ENCODE assay signal across 31 mouse cellular contexts in the genomic region with DNA sequence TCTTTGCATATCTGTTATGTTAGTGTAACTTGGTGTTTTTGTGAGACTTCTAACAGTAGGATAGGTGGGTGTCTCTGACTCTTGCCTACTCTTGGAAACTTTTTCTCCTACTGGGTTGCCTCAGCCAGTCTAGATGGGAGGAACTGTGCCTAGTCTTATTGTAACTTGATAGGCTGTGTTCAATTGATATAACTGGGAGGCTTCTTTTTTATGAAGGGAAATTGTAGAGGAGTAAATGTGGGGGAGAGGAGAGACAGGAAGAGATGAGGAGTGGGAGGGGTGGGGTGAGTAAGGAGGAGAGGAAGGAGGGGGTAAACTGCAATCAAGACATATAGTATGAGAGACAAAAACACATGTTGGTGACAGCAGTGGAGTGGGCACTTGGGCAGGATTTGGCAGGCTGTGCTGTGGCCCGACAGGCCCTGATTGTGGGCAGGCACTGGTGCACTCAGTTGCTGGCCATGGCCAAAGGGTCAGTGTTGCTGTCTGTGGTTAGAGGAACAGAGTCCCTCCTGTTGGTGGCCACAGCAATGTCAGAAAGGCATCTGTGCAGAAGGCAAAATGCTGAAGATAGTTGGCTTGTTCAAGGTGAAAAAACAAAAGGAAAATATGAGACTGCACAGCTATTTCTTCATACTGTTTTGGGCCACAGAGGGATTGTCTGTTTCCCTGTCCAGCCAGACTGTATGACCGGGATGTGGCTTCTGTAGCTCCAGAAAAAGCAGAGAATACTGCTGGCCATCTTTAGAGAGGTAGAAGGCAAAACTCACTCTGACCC. TPM values are rescaled to one million over a fixed set of nuclear protein-coding genes. Genes with fewer than 3 reads are reported as not detected.
DNase-seq lines count a peak whose midpoint lies in the region; ATAC-seq and TF ChIP-seq lines count a peak whose summit lies in the region.
"Had no signal": no experiment of that assay in that cellular context is flagged by ENCODE, and none has a peak within 500 bp of the region (broad histone marks: within the 10 kb centered on the region; RNA-seq: fewer than 3 reads in every experiment).

No protein-coding gene starts in this region.

- no peak for TF ChIP-seq CTCF in heart, adult 2 months (IDR thresholded peaks at IDR 0.05)
- no peak for TF ChIP-seq CTCF in bone marrow macrophage, adult 2 months (IDR thresholded peaks at IDR 0.05; ENCODE audit: low read depth, low read length)

- ATAC-seq in heart, embryonic 11.5 days (replicated peaks; ENCODE audit: insufficient number of reproducible peaks, low FRiP score, low TSS enrichment) = no peak
- 0 out of 2 replicates have a peak, but pooled peaks have one; percentile 18 for ATAC-seq in megakaryocyte, adult 5-6 weeks (ENCODE audit: poor library complexity, severe bottlenecking)
- no peak for ATAC-seq in forebrain, embryonic 16.5 days
- ATAC-seq: liver, embryonic 12.5 days; midbrain, embryonic 13.5 days had no signal

- no peak for TF ChIP-seq POLR2A in heart, adult 2 months (IDR thresholded peaks at IDR 0.05; ENCODE audit: insufficient read depth, low read depth, low read length)
- TF ChIP-seq POLR2A in bone marrow macrophage, adult 2 months (IDR thresholded peaks at IDR 0.05; ENCODE audit: borderline replicate concordance, low read depth, low read length) = no peak

- no peak for DNase-seq in heart, adult 2 months
- DNase-seq in kidney, postnatal 4 days = peak; percentile 3 to 8
- DNase-seq in kidney, postnatal 14 days = no peak
- DNase-seq in forebrain, embryonic 10.5 days (ENCODE audit: extremely low spot score, low spot score) = no peak
- DNase-seq: adrenal gland, postnatal 14 days; cerebellum, adult 9-10 months; gastrocnemius, postnatal 36 days; kidney, adult 11 months; layer of hippocampus, postnatal 36 days; lung, adult 18-20 months; lung, postnatal 10 days; thymus, postnatal 14 days had no signal

- H3K27me3 ChIP-seq in heart, adult 2 months (ENCODE audit: control insufficient read depth, insufficient read depth, low read length) = no peaks in the 10 kb centered on the region
- H3K27me3 ChIP-seq in heart, embryonic 11.5 days (ENCODE audit: control insufficient read depth, insufficient read depth, low read length) = no peaks in the 10 kb centered on the region
- no peaks in the 10 kb centered on the region for H3K27me3 ChIP-seq in forebrain, embryonic 16.5 days (replicated peaks; ENCODE audit: control insufficient read depth, insufficient read depth, low read length)
- H3K27me3 ChIP-seq in forebrain, embryonic 10.5 days (ENCODE audit: poor library complexity, severe bottlenecking) = no peaks in the 10 kb centered on the region
- H3K27me3 ChIP-seq: limb, embryonic 13.5 days; liver, embryonic 12.5 days; megakaryocyte, embryonic 14.5 days; midbrain, embryonic 13.5 days had no signal

- H3K4me2 ChIP-seq in heart, embryonic 11.5 days = no peak overlapping the region
- no peak overlapping the region for H3K4me2 ChIP-seq in forebrain, embryonic 16.5 days (ENCODE audit: low read length)
- H3K4me2 ChIP-seq: limb, embryonic 13.5 days; liver, embryonic 12.5 days; midbrain, embryonic 13.5 days had no signal

- H3K36me3 ChIP-seq in heart, adult 2 months (ENCODE audit: control insufficient read depth, insufficient read depth, low read length) = no peaks in the 10 kb centered on the region
- no peaks in the 10 kb centered on the region for H3K36me3 ChIP-seq in heart, embryonic 11.5 days (ENCODE audit: control insufficient read depth, insufficient read depth, low read length)
- H3K36me3 ChIP-seq in forebrain, embryonic 16.5 days (ENCODE audit: control insufficient read depth, insufficient read depth) = no peaks in the 10 kb centered on the region
- no peaks in the 10 kb centered on the region for H3K36me3 ChIP-seq in forebrain, embryonic 10.5 days (replicated peaks)
- H3K36me3 ChIP-seq: hindbrain, embryonic 10.5 days; limb, embryonic 13.5 days; liver, embryonic 12.5 days; midbrain, embryonic 13.5 days had no signal

- no peak for TF ChIP-seq EP300 in heart, adult 2 months (IDR thresholded peaks at IDR 0.05; ENCODE audit: insufficient read depth, low read depth, low read length)

- no peak overlapping the region for H3K4me3 ChIP-seq in heart, adult 2 months
- H3K4me3 ChIP-seq in heart, embryonic 11.5 days (ENCODE audit: low read depth, low read length) = no peak overlapping the region
- no peak overlapping the region for H3K4me3 ChIP-seq in bone marrow macrophage, adult 2 months (ENCODE audit: insufficient read depth, low read length)
- H3K4me3 ChIP-seq in forebrain, embryonic 16.5 days (replicated peaks; ENCODE audit: low read length) = no peak overlapping the region
- H3K4me3 ChIP-seq in forebrain, embryonic 10.5 days = no peak overlapping the region
- H3K4me3 ChIP-seq: hindbrain, embryonic 10.5 days; limb, embryonic 13.5 days; liver, embryonic 12.5 days; megakaryocyte, embryonic 14.5 days; midbrain, embryonic 13.5 days had no signal

- H3K79me2 ChIP-seq in heart, adult 2 months (replicated peaks; ENCODE audit: control insufficient read depth, insufficient read depth, low read length) = no peaks in the 10 kb centered on the region

- no peaks in the 10 kb centered on the region for H3K4me1 ChIP-seq in heart, adult 2 months (ENCODE audit: control insufficient read depth, insufficient read depth, low read length)
- no peaks in the 10 kb centered on the region for H3K4me1 ChIP-seq in heart, embryonic 11.5 days (ENCODE audit: control insufficient read depth, insufficient read depth, low read length)
- H3K4me1 ChIP-seq in bone marrow macrophage, adult 2 months (ENCODE audit: control insufficient read depth, insufficient read depth, low read length) = peaks cover 20% of the 10 kb centered on the region
- no peaks in the 10 kb centered on the region for H3K4me1 ChIP-seq in forebrain, embryonic 16.5 days (replicated peaks; ENCODE audit: control insufficient read depth, insufficient read depth, low read length)
- no peaks in the 10 kb centered on the region for H3K4me1 ChIP-seq in forebrain, embryonic 10.5 days
- H3K4me1 ChIP-seq: limb, embryonic 13.5 days; liver, embryonic 12.5 days; midbrain, embryonic 13.5 days had no signal

- intact Hi-C loops in heart, adult 2 months (cut with DNase I) = no loop called here

- 44% methylated on average over 2 of the region's 2 CpGs for WGBS in heart, adult 2 months
- WGBS in heart, embryonic 11.5 days (ENCODE audit: insufficient replicate concordance) = 64% methylated on average over 2 of the region's 2 CpGs
- 74% methylated on average over 2 of the region's 2 CpGs for WGBS in forebrain, embryonic 16.5 days
- 83% methylated on average over 2 of the region's 2 CpGs for WGBS in forebrain, embryonic 10.5 days

- H3K9ac ChIP-seq in heart, adult 2 months (ENCODE audit: low read depth, low read length) = no peak overlapping the region
- H3K9ac ChIP-seq in heart, embryonic 11.5 days (ENCODE audit: low read depth, low read length) = no peak overlapping the region
- no peak overlapping the region for H3K9ac ChIP-seq in forebrain, embryonic 16.5 days (replicated peaks; ENCODE audit: low read depth, low read length)
- H3K9ac ChIP-seq: limb, embryonic 13.5 days; liver, embryonic 12.5 days; midbrain, embryonic 13.5 days had no signal

- H3K9me3 ChIP-seq in heart, embryonic 11.5 days (replicated peaks; ENCODE audit: control insufficient read depth, low read length) = no peaks in the 10 kb centered on the region
- no peaks in the 10 kb centered on the region for H3K9me3 ChIP-seq in forebrain, embryonic 16.5 days (ENCODE audit: control insufficient read depth, low read length)
- H3K9me3 ChIP-seq in forebrain, embryonic 10.5 days = no peaks in the 10 kb centered on the region
- H3K9me3 ChIP-seq: hindbrain, embryonic 10.5 days; limb, embryonic 13.5 days; liver, embryonic 12.5 days; megakaryocyte, embryonic 14.5 days; midbrain, embryonic 13.5 days had no signal

- H3K27ac ChIP-seq in heart, adult 2 months = peak overlapping the region; percentile 17
- no peak overlapping the region for H3K27ac ChIP-seq in heart, embryonic 11.5 days (ENCODE audit: low read depth, low read length)
- peak overlapping the region; percentile 89 for H3K27ac ChIP-seq in bone marrow macrophage, adult 2 months (ENCODE audit: insufficient read depth, low read depth, low read length)
- no peak overlapping the region for H3K27ac ChIP-seq in forebrain, embryonic 16.5 days (ENCODE audit: low read length)
- H3K27ac ChIP-seq in forebrain, embryonic 10.5 days = no peak overlapping the region
- H3K27ac ChIP-seq: hindbrain, embryonic 10.5 days; limb, embryonic 13.5 days; liver, embryonic 12.5 days; midbrain, embryonic 13.5 days had no signal

RNA-seq across cellular contexts. Expression of a gene that starts 9.2 kb away (rescaled TPM):
- total RNA-seq in heart, adult 2 months (2021) = not detected
- polyA plus RNA-seq in heart, adult 2 months (2012; rRNA removed) = 0.06 and 0.18 TPM in 2 replicates
- not detected in 2 replicates for polyA plus RNA-seq in heart, embryonic 11.5 days (2014; fragmentation: Nextera tagmentation; extraction: Ambion mirVana)
- not detected in 2 replicates for polyA plus RNA-seq in bone marrow macrophage, adult 2 months (2012; ENCODE audit: insufficient read depth, insufficient read length, missing spikeins)
- total RNA-seq in megakaryocyte, adult 5-6 weeks (2015) = not detected in 2 replicates
- total RNA-seq in megakaryocyte, adult 5-6 weeks (2017) = not detected in 2 replicates
- not detected in 2 replicates for polyA plus RNA-seq in forebrain, embryonic 16.5 days (2015; fragmentation: Nextera tagmentation; extraction: Ambion mirVana)
- polyA plus RNA-seq in forebrain, embryonic 10.5 days (2016; fragmentation: Nextera tagmentation; extraction: Ambion mirVana) = not detected in 2 replicates
- total RNA-seq: adrenal gland, postnatal 14 days; gastrocnemius, postnatal 36 days; heart, postnatal 10 days; layer of hippocampus, adult 18-20 months; layer of hippocampus, postnatal 36 days; left cerebral cortex, postnatal 25 days; MEL; monocyte, adult 5-6 weeks had no signal
- polyA plus RNA-seq: brain, embryonic 14.5 days; embryonic facial prominence, embryonic 14.5 days; hindbrain, embryonic 10.5 days; limb, embryonic 13.5 days; liver, embryonic 12.5 days; midbrain, embryonic 13.5 days; neural tube, embryonic 11.5 days had no signal

RNA-seq across cellular contexts. Expression of a gene that starts 26.8 kb away (rescaled TPM):
- not detected for total RNA-seq in heart, adult 2 months (2021)
- not detected in 2 replicates for polyA plus RNA-seq in heart, adult 2 months (2012; rRNA removed)
- 0.19 TPM in 1 of 2 replicates, not detected in the other for polyA plus RNA-seq in heart, embryonic 11.5 days (2014; fragmentation: Nextera tagmentation; extraction: Ambion mirVana)
- not detected in 2 replicates for polyA plus RNA-seq in bone marrow macrophage, adult 2 months (2012; ENCODE audit: insufficient read depth, insufficient read length, missing spikeins)
- total RNA-seq in megakaryocyte, adult 5-6 weeks (2015) = not detected in 2 replicates
- total RNA-seq in megakaryocyte, adult 5-6 weeks (2017) = not detected in 2 replicates
- not detected in 2 replicates for polyA plus RNA-seq in forebrain, embryonic 16.5 days (2015; fragmentation: Nextera tagmentation; extraction: Ambion mirVana)
- polyA plus RNA-seq in forebrain, embryonic 10.5 days (2016; fragmentation: Nextera tagmentation; extraction: Ambion mirVana) = not detected in 2 replicates
- total RNA-seq: adrenal gland, postnatal 14 days; gastrocnemius, postnatal 36 days; heart, postnatal 10 days; layer of hippocampus, adult 18-20 months; layer of hippocampus, postnatal 36 days; left cerebral cortex, postnatal 25 days; MEL; monocyte, adult 5-6 weeks had no signal
- polyA plus RNA-seq: brain, embryonic 14.5 days; embryonic facial prominence, embryonic 14.5 days; hindbrain, embryonic 10.5 days; limb, embryonic 13.5 days; liver, embryonic 12.5 days; midbrain, embryonic 13.5 days; neural tube, embryonic 11.5 days; spleen, adult 2 months; testis, adult 2 months had no signal

Comparison
In these comparisons a context has a peak if more than half of its experiments do, and no peak if none do; other contexts are left out.
1. DNase-seq: peak in kidney, postnatal 4 days (2 of 2); none in heart, adult 2 months (0 of 2), kidney, postnatal 14 days (single experiment) and forebrain, embryonic 10.5 days (single experiment).
2. H3K27ac ChIP-seq: peak in heart, adult 2 months (single experiment) and bone marrow macrophage, adult 2 months (single experiment); none in heart, embryonic 11.5 days (single experiment), forebrain, embryonic 16.5 days (single experiment) and forebrain, embryonic 10.5 days (single experiment).